In the genomic region with DNA sequence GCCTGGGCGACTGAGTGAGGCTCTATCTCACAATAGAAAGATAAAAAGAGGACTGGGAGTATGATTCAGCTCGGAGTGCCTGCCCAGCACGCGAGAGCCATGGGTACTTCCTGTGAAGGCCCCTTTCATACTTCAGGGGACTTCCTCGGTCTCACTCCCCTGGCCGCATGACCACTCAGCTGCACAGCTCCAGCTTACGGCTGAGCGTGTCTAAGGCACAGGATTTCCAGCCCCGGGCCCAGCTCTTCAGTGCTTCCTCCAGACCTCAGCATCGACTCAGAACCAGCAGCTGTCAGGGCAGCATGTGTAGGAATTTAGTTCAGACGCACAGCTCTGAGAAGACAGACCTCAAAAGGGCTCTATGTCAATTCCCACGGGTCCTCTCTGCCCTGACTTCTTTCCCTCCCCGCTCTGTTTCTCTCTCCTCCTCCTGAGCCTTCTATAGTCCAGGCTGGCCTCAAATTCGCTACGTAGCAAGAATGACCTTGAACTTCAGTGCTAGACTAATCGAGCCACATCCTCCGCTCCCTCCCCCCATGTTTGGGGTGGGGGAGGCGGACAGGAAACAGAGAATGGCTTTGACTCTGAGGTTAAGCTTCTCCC, we compare ENCODE assay signal across 1 mouse cellular context.
TF ChIP-seq lines count a peak whose summit lies in the region.

No protein-coding gene starts in this region.

TF ChIP-seq in CH12.LX, 34 proteins besides CTCF, POLR2A, EP300 and RAD21 (continued from another document):
- TF ChIP-seq MYC (IDR thresholded peaks at IDR 0.05; ENCODE audit: low read depth, low read length) (peak; percentile 63), ZKSCAN1 (IDR thresholded peaks at IDR 0.05; ENCODE audit: borderline replicate concordance, low read depth, low read length) (no peak), MAX (IDR thresholded peaks at IDR 0.05; ENCODE audit: low read length) (peak; percentile 84), MEF2A (IDR thresholded peaks at IDR 0.05; ENCODE audit: borderline replicate concordance, low read depth, low read length) (peak; percentile 75), GABPA (IDR thresholded peaks at IDR 0.05; ENCODE audit: insufficient replicate concordance, low read depth, low read length) (no peak), TCF12 (IDR thresholded peaks at IDR 0.05; ENCODE audit: low read depth, low read length) (peak; percentile 43; the same call in 1 of the 2 replicates), CHD2 (IDR thresholded peaks at IDR 0.05; ENCODE audit: low read length) (peak; percentile 88), BHLHE40 (IDR thresholded peaks at IDR 0.05; ENCODE audit: low read depth, low read length) (peak; percentile 97), ZC3H11A (IDR thresholded peaks at IDR 0.05; ENCODE audit: low read depth, low read length) (no peak), CHD1 (IDR thresholded peaks at IDR 0.05; ENCODE audit: low read depth, low read length) (no peak), SMC3 (IDR thresholded peaks at IDR 0.05; ENCODE audit: low read depth, low read length) (peak; percentile 12; the same call in 1 of the 2 replicates)
